Comparison of ENCODE assay signal across 8 mouse cellular contexts in genomic region chr10:123265241-123265790, GRCm38 (mm10). TPM values are rescaled to one million over a fixed set of nuclear protein-coding genes. Genes with fewer than 3 reads are reported as not detected.
DNase-seq lines count a peak whose midpoint lies in the region; ATAC-seq lines count a peak whose summit lies in the region.

No protein-coding gene starts in this region.

- WGBS in hindbrain, embryonic 13.5 days, result 1% methylated on average over 49 of the region's 50 CpGs
- WGBS in liver, embryonic 11.5 days, result 3% methylated on average over 49 of the region's 50 CpGs

- peak; percentile 58 for ATAC-seq in hindbrain, embryonic 13.5 days (ENCODE audit: low FRiP score)
- no peak; the same call in 1 of the 2 replicates for ATAC-seq in liver, embryonic 11.5 days (replicated peaks; ENCODE audit: low FRiP score)

- H3K4me3 ChIP-seq in hindbrain, embryonic 13.5 days, result peak overlapping the region; percentile 65
- peak overlapping the region; percentile 40 for H3K4me3 ChIP-seq in liver, embryonic 11.5 days (ENCODE audit: low read depth, low read length)

- peak; percentile 12 to 27 for DNase-seq in cerebellum, postnatal 25 days
- DNase-seq in cerebellum, adult 9-10 months, result no peak
- DNase-seq in thymus, postnatal 4 days, result peak; percentile 17
- no peak for DNase-seq in thymus, postnatal 14 days
- DNase-seq in liver, embryonic 11.5 days (ENCODE audit: low spot score), result peak; percentile 36
- peak; percentile 37 to 40 for DNase-seq in right cerebral cortex, postnatal 10 days (ENCODE audit: low spot score in 2 of 2)
- DNase-seq in thymus, postnatal 36 days, result no peak

- H3K36me3 ChIP-seq in hindbrain, embryonic 13.5 days, result no peaks in the 10 kb centered on the region
- H3K36me3 ChIP-seq in liver, embryonic 11.5 days (ENCODE audit: control insufficient read depth, insufficient read depth, low read length), result no peaks in the 10 kb centered on the region

- H3K4me1 ChIP-seq in hindbrain, embryonic 13.5 days (replicated peaks), result peaks cover 20% of the 10 kb centered on the region
- no peaks in the 10 kb centered on the region for H3K4me1 ChIP-seq in liver, embryonic 11.5 days (replicated peaks; ENCODE audit: control insufficient read depth, insufficient read depth, low read length)

- H3K4me2 ChIP-seq in hindbrain, embryonic 13.5 days, result peak overlapping the region; percentile 87
- H3K4me2 ChIP-seq in liver, embryonic 11.5 days, result peak overlapping the region; percentile 66

- H3K9me3 ChIP-seq in hindbrain, embryonic 13.5 days, result no peaks in the 10 kb centered on the region
- H3K9me3 ChIP-seq in liver, embryonic 11.5 days (ENCODE audit: control insufficient read depth, low read length), result no peaks in the 10 kb centered on the region

- H3K27ac ChIP-seq in hindbrain, embryonic 13.5 days, result peak overlapping the region; percentile 83
- H3K27ac ChIP-seq in liver, embryonic 11.5 days (ENCODE audit: low read depth, low read length), result no peak overlapping the region

- peak overlapping the region; percentile 83 for H3K9ac ChIP-seq in hindbrain, embryonic 13.5 days
- H3K9ac ChIP-seq in liver, embryonic 11.5 days (ENCODE audit: low read depth, low read length), result no peak overlapping the region

- H3K27me3 ChIP-seq in hindbrain, embryonic 13.5 days, result peaks cover 21% of the 10 kb centered on the region; the same call in 1 of the 2 replicates
- peaks cover 37% of the 10 kb centered on the region for H3K27me3 ChIP-seq in liver, embryonic 11.5 days (replicated peaks; ENCODE audit: control insufficient read depth, insufficient read depth, low read length)

RNA-seq across cellular contexts. Expression of gene Fam19a2, which starts 1.5 kb away (rescaled TPM):
- 36.4 and 39.0 TPM in 2 replicates for polyA plus RNA-seq in hindbrain, embryonic 13.5 days (2015; fragmentation: Nextera tagmentation; extraction: Ambion mirVana)
- polyA plus RNA-seq in liver, embryonic 11.5 days (2014; fragmentation: Nextera tagmentation; extraction: Ambion mirVana), result 0.58 and 0.75 TPM in 2 replicates

Comparison
In these comparisons a context has a peak if more than half of its experiments do, and no peak if none do; other contexts are left out.
1. DNase-seq: peak in cerebellum, postnatal 25 days (2 of 2), thymus, postnatal 4 days (single experiment), liver, embryonic 11.5 days (single experiment) and right cerebral cortex, postnatal 10 days (2 of 2); none in cerebellum, adult 9-10 months (single experiment), thymus, postnatal 14 days (single experiment) and thymus, postnatal 36 days (0 of 2).
2. RNA of gene Fam19a2, which starts 1.5 kb away (polyA plus RNA-seq): 36.4 to 39.0 TPM in hindbrain, embryonic 13.5 days; 0.58 to 0.75 TPM in liver, embryonic 11.5 days; every median in the first group is over 10 times any median in the second.